Mouse (Mus musculus): ENCODE results near the gene Fam129b. TPM values are rescaled to one million over a fixed set of nuclear protein-coding genes. Genes with fewer than 3 reads are reported as not detected.
"Not testable (repeated sequence)": the region's sequence is repeated elsewhere in the genome, so short reads cannot be mapped to it uniquely, and the experiment has no call there.

The Fam129b gene
- polyA plus RNA-seq, 1 experiment from 2014 or later = 185 TPM

DNA sequence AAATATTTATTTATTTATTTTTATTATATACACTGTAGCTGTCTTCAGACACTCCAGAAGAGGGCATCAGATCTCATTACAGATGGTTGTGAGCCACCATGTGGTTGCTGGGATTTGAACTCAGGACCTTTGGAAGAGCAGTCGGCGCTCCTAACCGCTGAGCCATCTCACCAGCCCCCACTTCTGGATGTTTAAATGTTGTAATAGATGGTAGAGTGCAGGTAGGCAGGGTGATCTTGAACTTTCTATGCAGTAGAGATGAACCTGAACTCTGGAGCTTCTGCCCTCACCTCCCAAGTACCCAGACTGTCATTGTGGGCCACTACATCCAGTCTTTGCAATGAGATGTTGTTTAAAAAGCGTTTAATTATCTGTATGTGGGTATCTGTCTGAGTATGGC is 22.2 kb upstream of the Fam129b start:
- 74% methylated on average over 4 of the region's 4 CpGs for WGBS (ENCODE audit: missing documents)
- not testable (repeated sequence) for H3K27ac ChIP-seq; H3K4me3 ChIP-seq (ENCODE audit: inconsistent target); H3K36me3 ChIP-seq (ENCODE audit: inconsistent target); H3K79me2 ChIP-seq (ENCODE audit: inconsistent target)

GRCm38 (mm10) chr2:32854206-32854605 is 21.7 kb upstream of the Fam129b start:
- no peaks in the 10 kb centered on the region for H3K36me3 ChIP-seq (ENCODE audit: inconsistent target)
- WGBS (ENCODE audit: missing documents) = 7% methylated on average over 8 of the region's 8 CpGs
- H3K27ac ChIP-seq = no peak overlapping the region
- H3K79me2 ChIP-seq (ENCODE audit: inconsistent target) = no peaks in the 10 kb centered on the region
- H3K4me3 ChIP-seq (ENCODE audit: inconsistent target) = no peak overlapping the region

DNA sequence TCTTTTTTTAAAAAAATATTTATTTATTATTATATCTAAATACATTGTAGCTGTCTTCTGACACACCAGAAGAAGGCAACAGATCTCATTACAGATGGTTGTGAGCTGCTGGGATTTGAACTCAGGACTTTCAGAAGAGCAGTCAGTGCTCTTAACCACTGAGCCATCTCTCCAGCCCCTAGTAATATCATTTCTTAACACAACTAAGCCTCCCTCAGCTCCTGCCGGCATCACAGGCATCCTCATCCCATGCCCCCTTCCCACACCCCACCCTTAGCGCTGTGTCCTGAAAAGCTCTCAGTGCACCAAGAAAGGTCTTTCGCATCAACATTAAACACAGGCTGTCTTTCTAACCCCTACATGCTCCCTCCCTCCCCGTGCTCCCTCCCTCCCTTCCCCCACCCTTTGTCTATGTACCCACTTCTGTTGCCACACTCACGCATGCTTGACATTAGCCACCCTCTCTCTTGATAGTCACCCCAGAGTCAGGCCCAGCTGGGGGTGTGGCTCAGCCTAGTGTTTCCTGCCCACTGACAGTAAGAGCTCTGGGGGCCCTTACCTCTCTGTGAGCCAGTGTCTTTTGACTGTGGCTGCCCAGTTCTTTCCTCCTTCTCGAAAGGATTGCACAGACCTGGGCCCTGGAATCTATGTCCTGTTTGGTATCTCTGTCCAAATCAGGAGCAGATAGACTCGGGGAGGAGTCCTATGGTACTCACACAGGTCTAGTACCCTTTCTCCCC is 20.7 kb upstream of the Fam129b start:
- Histone ChIP-seq H3K27ac (no peak overlapping the region), H3K79me2 (ENCODE audit: inconsistent target) (no peaks in the 10 kb centered on the region), H3K4me3 (ENCODE audit: inconsistent target) (no peak overlapping the region), H3K36me3 (ENCODE audit: inconsistent target) (no peaks in the 10 kb centered on the region)
- WGBS (ENCODE audit: missing documents) = 82% methylated on average over 7 of the region's 7 CpGs

DNA sequence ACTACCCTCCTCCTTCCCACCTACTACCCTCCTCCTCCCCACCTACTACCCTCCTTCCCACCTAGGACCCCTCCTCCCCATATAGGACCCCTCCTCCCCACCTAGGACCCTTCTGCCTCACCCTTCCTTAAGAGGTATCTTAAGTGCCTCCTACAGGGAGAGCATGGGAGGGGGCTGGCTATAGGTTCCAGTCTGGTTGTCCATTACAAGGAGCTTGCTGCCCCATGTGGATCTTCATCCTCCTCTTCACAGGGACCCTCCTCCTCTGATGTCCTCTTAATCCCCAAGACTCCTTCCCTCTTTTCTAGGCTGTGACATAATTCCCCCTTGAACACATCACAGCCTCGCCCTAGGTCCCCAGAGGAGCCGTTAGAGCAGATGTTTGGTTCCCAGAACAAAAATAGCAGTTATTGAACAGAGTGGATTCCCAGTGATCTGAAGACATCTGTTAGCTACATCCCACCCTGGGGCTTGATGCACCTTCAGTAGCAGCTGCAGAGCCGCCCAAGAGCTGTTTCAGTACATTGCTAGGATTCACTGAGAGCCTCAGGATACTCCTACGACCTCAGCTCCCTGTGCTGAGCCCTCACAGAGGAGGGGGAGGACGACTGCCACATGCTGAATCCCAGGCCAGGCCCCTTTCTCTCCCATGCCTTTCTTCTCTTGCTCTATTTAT is 20.0 kb upstream of the Fam129b start:
- 82% methylated on average over 5 of the region's 5 CpGs for WGBS (ENCODE audit: missing documents)
- H3K4me3 ChIP-seq (ENCODE audit: inconsistent target) = no peak overlapping the region
- H3K36me3 ChIP-seq (ENCODE audit: inconsistent target) = no peaks in the 10 kb centered on the region

GRCm38 (mm10) chr2:32857584-32857983 is 18.3 kb upstream of the Fam129b start:
- H3K36me3 ChIP-seq (ENCODE audit: inconsistent target) = no peaks in the 10 kb centered on the region
- WGBS (ENCODE audit: missing documents) = 2% methylated on average over 7 of the region's 7 CpGs
- no peak overlapping the region for H3K4me3 ChIP-seq (ENCODE audit: inconsistent target)
- H3K79me2 ChIP-seq (ENCODE audit: inconsistent target) = no peaks in the 10 kb centered on the region
- no peak overlapping the region for H3K27ac ChIP-seq

More for the DNA sequence above, 20.0 kb upstream of the Fam129b start:
- H3K27ac ChIP-seq = no peak overlapping the region
- H3K79me2 ChIP-seq (ENCODE audit: inconsistent target) = no peaks in the 10 kb centered on the region

DNA sequence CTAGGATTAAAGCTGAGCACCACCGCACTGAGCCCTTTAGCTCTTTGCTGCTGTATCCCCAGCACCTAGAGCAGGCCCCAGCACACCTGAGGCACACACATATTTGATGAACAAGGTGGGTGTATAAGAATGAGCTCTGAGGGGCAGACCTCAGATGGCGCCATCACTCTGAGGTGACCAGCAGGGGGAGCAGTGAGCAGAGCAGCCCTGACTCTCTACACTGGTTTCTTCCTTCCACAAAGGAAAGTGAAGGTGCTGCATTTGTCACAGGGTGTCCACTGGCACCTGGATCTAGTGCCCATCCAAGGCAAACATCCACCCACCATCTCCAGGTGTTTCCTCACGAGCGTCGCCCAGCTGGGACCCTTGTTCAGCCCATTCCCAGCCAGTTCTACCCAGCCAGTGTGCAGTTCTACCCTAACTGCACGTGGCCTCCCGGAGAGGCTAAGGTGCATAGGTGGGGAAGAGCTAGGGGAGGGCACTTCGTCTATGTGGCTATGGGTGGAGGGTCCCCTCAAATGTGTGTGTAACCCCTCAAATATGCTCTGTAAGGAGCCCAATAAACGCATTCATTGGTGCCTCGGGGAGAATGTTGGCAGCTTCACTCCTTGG is 16.8 kb upstream of the Fam129b start:
- H3K4me3 ChIP-seq (ENCODE audit: inconsistent target) = no peak overlapping the region
- no peak overlapping the region for H3K27ac ChIP-seq
- no peaks in the 10 kb centered on the region for H3K79me2 ChIP-seq (ENCODE audit: inconsistent target)
- 50% methylated on average over 10 of the region's 10 CpGs for WGBS (ENCODE audit: missing documents)
- H3K36me3 ChIP-seq (ENCODE audit: inconsistent target) = no peaks in the 10 kb centered on the region

GRCm38 (mm10) chr2:32859622-32860012 is 16.3 kb upstream of the Fam129b start:
- H3K4me3 ChIP-seq (ENCODE audit: inconsistent target) = no peak overlapping the region
- 89% methylated on average over 5 of the region's 5 CpGs for WGBS (ENCODE audit: missing documents)
- no peaks in the 10 kb centered on the region for H3K36me3 ChIP-seq (ENCODE audit: inconsistent target)
- no peak overlapping the region for H3K27ac ChIP-seq
- H3K79me2 ChIP-seq (ENCODE audit: inconsistent target) = no peaks in the 10 kb centered on the region

GRCm38 (mm10) chr2:32860799-32861198 is 15.1 kb upstream of the Fam129b start:
- Histone ChIP-seq H3K36me3 (ENCODE audit: inconsistent target) (no peaks in the 10 kb centered on the region), H3K4me3 (ENCODE audit: inconsistent target) (no peak overlapping the region), H3K27ac (no peak overlapping the region), H3K79me2 (ENCODE audit: inconsistent target) (no peaks in the 10 kb centered on the region)
- 95% methylated on average over 8 of the region's 8 CpGs for WGBS (ENCODE audit: missing documents)

DNA sequence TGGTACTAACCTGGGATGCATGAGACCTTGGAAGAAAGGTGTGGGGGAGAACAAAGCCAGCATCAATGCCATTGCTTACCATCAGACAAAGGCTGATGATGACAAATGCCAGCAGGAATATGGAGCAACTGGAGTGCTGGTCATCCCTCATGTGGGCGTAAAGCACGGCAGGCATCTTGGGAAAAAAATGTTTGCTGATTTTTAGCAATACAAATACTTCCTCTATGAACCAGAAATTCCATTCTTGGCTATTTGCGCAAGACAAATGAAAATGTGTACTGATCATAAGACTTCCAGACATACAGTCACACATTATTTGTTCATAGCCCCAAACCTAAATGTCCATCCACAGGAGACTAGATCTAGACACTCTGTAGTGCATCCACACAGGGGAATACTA is 12.6 kb upstream of the Fam129b start:
- Histone ChIP-seq H3K79me2 (ENCODE audit: inconsistent target) (no peaks in the 10 kb centered on the region), H3K27ac (peak overlapping the region; percentile 43), H3K4me3 (ENCODE audit: inconsistent target) (no peak overlapping the region), H3K36me3 (ENCODE audit: inconsistent target) (no peaks in the 10 kb centered on the region)
- 61% methylated on average over 3 of the region's 3 CpGs for whole genome bisulfite sequencing (ENCODE audit: missing documents)

DNA sequence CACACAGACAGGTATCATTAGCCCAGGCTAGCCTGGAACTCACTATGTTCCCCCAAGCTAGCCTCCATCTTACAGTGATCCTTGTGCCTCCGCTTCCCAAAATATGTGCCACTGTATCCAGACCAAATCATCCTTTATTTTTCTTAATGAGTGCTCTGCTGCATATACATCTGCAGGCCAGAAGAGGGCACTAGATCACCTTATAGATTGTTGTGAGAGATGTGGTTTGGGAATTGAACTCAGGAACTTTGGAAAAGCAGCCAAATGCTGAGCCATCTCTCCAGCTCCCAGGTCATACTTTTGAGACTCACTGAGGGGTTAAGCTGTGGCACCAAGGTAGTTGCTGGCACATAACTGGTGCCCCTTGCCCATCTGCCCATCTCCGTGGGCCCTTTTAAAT is 11.2 kb upstream of the Fam129b start:
- Histone ChIP-seq H3K4me3 (ENCODE audit: inconsistent target) (no peak overlapping the region), H3K79me2 (ENCODE audit: inconsistent target) (no peaks in the 10 kb centered on the region), H3K27ac (0 out of 2 replicates have a peak overlapping the region, but pooled peaks have one; percentile 7), H3K36me3 (ENCODE audit: inconsistent target) (no peaks in the 10 kb centered on the region)
- 69% methylated on average over 2 of the region's 2 CpGs for WGBS (ENCODE audit: missing documents)

DNA sequence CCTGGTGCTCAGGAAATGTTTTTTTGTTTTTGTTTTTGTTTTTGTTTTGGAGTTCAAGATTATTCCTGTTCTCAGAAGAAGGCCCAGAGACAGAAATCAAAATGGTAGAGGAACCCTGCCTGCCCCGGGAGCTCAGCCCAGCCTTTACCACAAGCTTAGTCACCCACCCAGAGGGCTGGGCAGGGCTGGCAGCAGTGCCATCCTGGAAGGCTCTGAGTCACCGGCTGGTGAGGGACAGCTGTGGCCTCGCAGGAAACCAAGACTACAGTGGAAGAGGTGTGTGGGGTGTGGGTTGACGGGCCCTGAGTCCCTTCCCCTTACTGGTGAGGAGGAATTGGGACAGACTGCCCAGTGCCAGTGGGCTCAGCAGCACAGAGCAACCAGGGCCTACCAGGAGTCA is 8.6 kb upstream of the Fam129b start:
- H3K36me3 ChIP-seq (ENCODE audit: inconsistent target) = no peaks in the 10 kb centered on the region
- no peaks in the 10 kb centered on the region for H3K79me2 ChIP-seq (ENCODE audit: inconsistent target)
- 8% methylated on average over 4 of the region's 4 CpGs for WGBS (ENCODE audit: missing documents)
- H3K27ac ChIP-seq = peak overlapping the region; percentile 79
- H3K4me3 ChIP-seq (ENCODE audit: inconsistent target) = no peak overlapping the region

- WGBS (ENCODE audit: missing documents) = 62% methylated on average over 6 of the region's 6 CpGs
- Histone ChIP-seq H3K36me3 (ENCODE audit: inconsistent target) (no peaks in the 10 kb centered on the region), H3K79me2 (ENCODE audit: inconsistent target) (peaks cover 4% of the 10 kb centered on the region; the same call in 1 of the 2 replicates), H3K4me3 (ENCODE audit: inconsistent target) (no peak overlapping the region), H3K27ac (no peak overlapping the region)
These were observed 6.1 kb upstream of the Fam129b start for GRCm38 (mm10) chr2:32869721-32870274.

DNA sequence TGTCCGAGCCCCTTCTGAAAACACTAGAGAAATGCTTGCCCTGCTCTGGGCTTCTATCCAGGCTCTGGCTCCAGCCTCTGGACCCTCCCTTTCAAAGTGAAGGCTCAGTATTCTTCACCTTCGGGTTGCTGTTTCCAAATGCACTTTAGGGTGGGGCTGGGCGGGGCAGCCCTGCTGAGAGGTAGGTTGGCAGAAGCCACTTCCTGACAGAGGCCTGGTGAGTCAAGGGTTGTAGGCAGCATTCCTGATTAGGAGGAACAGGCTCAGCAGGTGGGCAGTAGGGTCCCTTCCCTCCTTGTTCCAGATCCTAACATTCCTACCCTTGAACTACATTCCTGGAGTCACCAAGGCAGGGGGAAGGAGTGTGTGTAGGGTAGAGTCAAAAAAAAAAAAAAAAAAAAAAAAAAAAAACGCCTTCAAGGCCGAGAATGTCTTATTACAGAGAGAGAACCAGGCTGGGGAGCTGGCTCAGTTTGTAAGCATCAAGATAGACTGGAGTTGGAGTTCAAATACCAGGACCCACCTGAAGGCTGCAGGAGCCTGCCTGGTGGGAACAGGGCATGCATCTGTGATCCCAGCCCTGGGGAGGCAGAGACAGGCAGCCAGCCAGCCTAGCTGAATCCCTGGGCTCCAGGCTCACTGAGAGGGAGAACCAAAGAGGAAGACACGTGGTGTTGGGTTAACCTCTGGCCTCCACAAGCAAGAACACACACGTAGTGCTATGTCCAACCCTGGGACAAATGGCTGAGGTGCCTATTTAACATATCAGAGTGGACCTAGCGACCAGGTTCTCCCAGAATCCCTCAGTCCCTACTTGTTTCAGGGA is 5.4 kb upstream of the Fam129b start:
- 34% methylated on average over 8 of the region's 8 CpGs for WGBS (ENCODE audit: missing documents)
- Histone ChIP-seq H3K27ac (peak overlapping the region; percentile 17; the same call in 1 of the 2 replicates), H3K36me3 (ENCODE audit: inconsistent target) (no peaks in the 10 kb centered on the region), H3K79me2 (ENCODE audit: inconsistent target) (peaks cover 11% of the 10 kb centered on the region), H3K4me3 (ENCODE audit: inconsistent target) (no peak overlapping the region)

DNA sequence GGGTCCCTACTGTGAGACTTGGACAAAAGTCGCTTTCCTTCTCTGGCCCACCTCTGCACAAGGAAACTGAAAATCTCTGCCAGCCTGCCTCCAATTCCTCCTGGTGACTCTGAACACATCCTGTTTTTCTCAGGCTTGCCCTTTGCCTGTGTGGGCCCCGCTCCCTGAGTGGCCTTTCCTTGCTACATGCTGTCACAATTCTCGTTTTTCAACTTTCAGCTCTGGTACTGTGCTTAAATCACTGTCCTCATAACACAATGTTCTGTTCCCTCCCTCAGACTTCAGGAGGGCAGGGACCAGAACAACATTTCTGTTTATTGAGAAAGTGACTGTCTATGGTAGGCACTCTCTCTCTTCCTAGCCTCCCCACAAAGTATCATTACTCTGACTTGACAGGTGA is 1.8 kb upstream of the Fam129b start:
- WGBS (ENCODE audit: missing documents) = 68% methylated on average over 2 of the region's 3 CpGs
- peaks cover 44% of the 10 kb centered on the region for H3K79me2 ChIP-seq (ENCODE audit: inconsistent target)
- H3K4me3 ChIP-seq (ENCODE audit: inconsistent target) = no peak overlapping the region
- H3K36me3 ChIP-seq (ENCODE audit: inconsistent target) = no peaks in the 10 kb centered on the region
- H3K27ac ChIP-seq = peak overlapping the region; percentile 22

All from macrophage (primary cell).